Mouse (Mus musculus): ENCODE results near the gene Clec2d.

GRCm38 (mm10) chr6:129221053-129221452 is 40.6 kb downstream of the Clec2d start:
- no peak for TF ChIP-seq MYB (IDR thresholded peaks at IDR 0.05; ENCODE audit: low read depth, low read length)
- no peak for TF ChIP-seq POLR2A (IDR thresholded peaks at IDR 0.05; ENCODE audit: control insufficient read depth in 1 of 2, insufficient read depth in 1 of 2, low read depth in 1 of 2, low read length in 2 of 2, poor library complexity in 1 of 2)
- no peak for TF ChIP-seq CTCF (IDR thresholded peaks at IDR 0.05 in 2 of 3, conservative IDR thresholded peaks at IDR 0.05 in 1 of 3; ENCODE audit: control insufficient read depth in 1 of 3, insufficient read depth in 1 of 3, low read depth in 2 of 3, low read length in 3 of 3, poor library complexity in 1 of 3, severe bottlenecking in 1 of 3)
- no peak for TF ChIP-seq E2F4 (IDR thresholded peaks at IDR 0.05; ENCODE audit: borderline replicate concordance, low read depth, low read length)
- no peak for TF ChIP-seq ZKSCAN1 (IDR thresholded peaks at IDR 0.05; ENCODE audit: low read depth, low read length)
- TF ChIP-seq KAT2A (conservative IDR thresholded peaks at IDR 0.05; ENCODE audit: low read depth, low read length) = no peak
- TF ChIP-seq GATA1 (IDR thresholded peaks at IDR 0.05; ENCODE audit: low read depth, low read length) = peak; percentile 41; the same call in 1 of the 2 replicates
- TF ChIP-seq EP300 (IDR thresholded peaks at IDR 0.05; ENCODE audit: low read depth in 1 of 2, low read length in 2 of 2) = peak; percentile 28 to 75; a peak in 3 of 4 replicates
- TF ChIP-seq CHD1 (IDR thresholded peaks at IDR 0.05; ENCODE audit: low read depth, low read length) = no peak
- no peak for TF ChIP-seq NRF1 (IDR thresholded peaks at IDR 0.05; ENCODE audit: insufficient read depth, low read depth, low read length, poor library complexity, severe bottlenecking)
- TF ChIP-seq TBP (IDR thresholded peaks at IDR 0.05; ENCODE audit: low read depth, low read length) = no peak
